Mouse (Mus musculus) G1E-ER4 (cell line): ENCODE results near the gene Msi1. TPM values are rescaled to one million over a fixed set of nuclear protein-coding genes. Genes with fewer than 3 reads are reported as not detected.

ENCODE experiments used
- GATA1 ChIP-seq: IDR thresholded peaks from one replicate; pipeline ENCODE4 v1.8.0; 2012; ENCODE audit warnings: low read length, inconsistent platforms
- polyA plus RNA-seq: library from polyadenylated mRNA; stranded (reverse); fragments of >175 nt; gene quantifications from 2 replicates; pipeline ENCODE4 v1.2.3, GENCODE M21; 2012

Gene Msi1
- polyA plus RNA-seq, 1 experiment, result 2.4 TPM

GRCm38 (mm10) chr5:115447108-115447507 is 17.7 kb downstream of the Msi1 start:
- no peak for TF ChIP-seq GATA1

GRCm38 (mm10) chr5:115449247-115449646 is 19.8 kb downstream of the Msi1 start:
- no peak for TF ChIP-seq GATA1

GRCm38 (mm10) chr5:115450410-115451317 is 21.3 kb downstream of the Msi1 start:
- no peak for TF ChIP-seq GATA1

GRCm38 (mm10) chr5:115454422-115455090 is 25.2 kb downstream of the Msi1 start:
- no peak for TF ChIP-seq GATA1

GRCm38 (mm10) chr5:115455838-115456237 is 26.4 kb downstream of the Msi1 start:
- no peak for TF ChIP-seq GATA1

- TF ChIP-seq GATA1, result no peak
Observed at GRCm38 (mm10) chr5:115458918-115459317, 29.5 kb downstream of the Msi1 start.

GRCm38 (mm10) chr5:115464408-115465115 is 35.2 kb downstream of the Msi1 start:
- TF ChIP-seq GATA1, result no peak

- no peak for TF ChIP-seq GATA1
Observed at GRCm38 (mm10) chr5:115465642-115466420, 36.4 kb downstream of the Msi1 start, which contains the start of gene Pla2g1b. Gene Pla2g1b, plus strand, starts transcription at chr5:115466262.

- no peak for TF ChIP-seq GATA1
Observed at GRCm38 (mm10) chr5:115469791-115470190, 40.4 kb downstream of the Msi1 start.

GRCm38 (mm10) chr5:115470766-115471531 is 41.5 kb downstream of the Msi1 start:
- TF ChIP-seq GATA1, result no peak

- no peak for TF ChIP-seq GATA1
Observed at GRCm38 (mm10) chr5:115473191-115473590, 43.8 kb downstream of the Msi1 start.

- TF ChIP-seq GATA1, result no peak
Observed at GRCm38 (mm10) chr5:115474174-115474828, 44.9 kb downstream of the Msi1 start.

GRCm38 (mm10) chr5:115475337-115476106 is 46.1 kb downstream of the Msi1 start:
- no peak for TF ChIP-seq GATA1

GRCm38 (mm10) chr5:115476107-115476727 is 46.8 kb downstream of the Msi1 start:
- TF ChIP-seq GATA1, result no peak
